Mouse (Mus musculus) liver, embryonic 12.5 days (tissue): ENCODE measurements around the gene Pdlim5. TPM values are rescaled to one million over a fixed set of nuclear protein-coding genes. Genes with fewer than 3 reads are reported as not detected.

Experiments
- ATAC-seq: fragments of 200-750 bp; cut with Nextera tagmentation; 2 replicates; pipeline ENCODE4 v1.8.0; 2017; ENCODE audit warnings: moderate number of reproducible peaks, mild to moderate bottlenecking, moderate library complexity
- H3K27ac ChIP-seq: fragments of 300-500 bp; sonication (generic); 2 replicates; pipeline ENCODE4 v1.5.1; 2016; ENCODE audit warnings: mild to moderate bottlenecking
- H3K27me3 ChIP-seq: fragments of 300-500 bp; sonication (generic); replicated peaks from 2 replicates; pipeline ENCODE4 v1.6.1; 2016; ENCODE audit warnings: mild to moderate bottlenecking, moderate library complexity
- H3K36me3 ChIP-seq: fragments of 300-500 bp; sonication (generic); 2 replicates; pipeline ENCODE4 v1.6.1; 2016; ENCODE audit warnings: mild to moderate bottlenecking, moderate library complexity
- H3K4me1 ChIP-seq: fragments of 300-500 bp; sonication (generic); 2 replicates; pipeline ENCODE4 v1.6.1; 2016
- H3K4me2 ChIP-seq: fragments of 300-500 bp; sonication (generic); 2 replicates; pipeline ENCODE4 v1.6.1; 2016; ENCODE audit warnings: mild to moderate bottlenecking, moderate library complexity
- H3K4me3 ChIP-seq: fragments of 300-500 bp; sonication (generic); 2 replicates; pipeline ENCODE4 v1.5.1; 2016; ENCODE audit warnings: mild to moderate bottlenecking, moderate library complexity
- H3K9ac ChIP-seq: fragments of 300-500 bp; sonication (generic); 2 replicates; pipeline ENCODE4 v1.6.1; 2016; ENCODE audit warnings: mild to moderate bottlenecking, moderate library complexity
- H3K9me3 ChIP-seq: fragments of 300-500 bp; sonication (generic); replicated peaks from 2 replicates; pipeline ENCODE4 v1.6.1; 2016; ENCODE audit warnings: mild to moderate bottlenecking, moderate library complexity
- WGBS: fragments of 180-500 bp; shearing (Covaris S2); methylation state at CpG from one replicate; pipeline ENCODE4 v1.1.7; 2016; ENCODE audit not compliant: insufficient replicate concordance; 5-methylcytosine and 5-hydroxymethylcytosine counted together
- polyA plus RNA-seq: library from polyadenylated mRNA; unstranded; fragments of >200 nt; fragmentation: Nextera tagmentation; extraction: Ambion mirVana; gene quantifications from 2 replicates; pipeline ENCODE4 v1.2.1, GENCODE M21; 2016

Gene Pdlim5
- polyA plus RNA-seq, 1 experiment from 2014 or later: 16.8 TPM

GRCm38 (mm10) chr3:142239298-142239697 is 156.2 kb downstream of the Pdlim5 start:
- H3K4me1 ChIP-seq: no peaks in the 10 kb centered on the region
- no peaks in the 10 kb centered on the region for H3K9me3 ChIP-seq
- H3K27me3 ChIP-seq: no peaks in the 10 kb centered on the region
- no peak overlapping the region for H3K4me2 ChIP-seq
- no peak overlapping the region for H3K4me3 ChIP-seq
- no peak overlapping the region for H3K9ac ChIP-seq
- peaks cover 9% of the 10 kb centered on the region; the same call in 1 of the 2 replicates for H3K36me3 ChIP-seq
- ATAC-seq: no peak
- no peak overlapping the region for H3K27ac ChIP-seq
- WGBS: 85% methylated on average over 2 of the region's 2 CpGs

GRCm38 (mm10) chr3:142238260-142239046 is 157.0 kb downstream of the Pdlim5 start:
- 74% methylated on average over 10 of the region's 10 CpGs for WGBS
- ATAC-seq: no peak

GRCm38 (mm10) chr3:142237621-142238020 is 157.9 kb downstream of the Pdlim5 start:
- Histone ChIP-seq H3K27ac (no peak overlapping the region), H3K27me3 (no peaks in the 10 kb centered on the region), H3K4me2 (no peak overlapping the region), H3K9me3 (no peaks in the 10 kb centered on the region), H3K4me1 (no peaks in the 10 kb centered on the region), H3K4me3 (no peak overlapping the region), H3K36me3 (0 out of 2 replicates have a peak, but pooled peaks cover 2% of the 10 kb centered on the region), H3K9ac (no peak overlapping the region)
- 78% methylated on average over 5 of the region's 5 CpGs for WGBS
- no peak for ATAC-seq

More at GRCm38 (mm10) chr3:142238260-142239046, 157.0 kb downstream of the Pdlim5 start:
- Histone ChIP-seq H3K4me2 (no peak overlapping the region), H3K9ac (no peak overlapping the region), H3K36me3 (0 out of 2 replicates have a peak, but pooled peaks cover 6% of the 10 kb centered on the region), H3K4me3 (no peak overlapping the region), H3K9me3 (no peaks in the 10 kb centered on the region), H3K4me1 (no peaks in the 10 kb centered on the region), H3K27ac (no peak overlapping the region), H3K27me3 (no peaks in the 10 kb centered on the region)

- Histone ChIP-seq H3K4me2 (no peak overlapping the region), H3K9ac (no peak overlapping the region), H3K9me3 (no peaks in the 10 kb centered on the region), H3K36me3 (no peaks in the 10 kb centered on the region), H3K27ac (no peak overlapping the region), H3K4me3 (no peak overlapping the region), H3K27me3 (no peaks in the 10 kb centered on the region), H3K4me1 (no peaks in the 10 kb centered on the region)
- WGBS: 80% methylated on average over 16 of the region's 16 CpGs
- no peak for ATAC-seq
These were observed 161.7 kb downstream of the Pdlim5 start for GRCm38 (mm10) chr3:142233606-142234465.

- H3K27me3 ChIP-seq: no peaks in the 10 kb centered on the region
- H3K4me1 ChIP-seq: no peaks in the 10 kb centered on the region
- no peaks in the 10 kb centered on the region for H3K36me3 ChIP-seq
- H3K4me2 ChIP-seq: no peak overlapping the region
- WGBS: 79% methylated on average over 7 of the region's 7 CpGs
- no peaks in the 10 kb centered on the region for H3K9me3 ChIP-seq
- no peak for ATAC-seq
- no peak overlapping the region for H3K27ac ChIP-seq
- H3K4me3 ChIP-seq: no peak overlapping the region
- H3K9ac ChIP-seq: no peak overlapping the region
These were observed 166.8 kb downstream of the Pdlim5 start for GRCm38 (mm10) chr3:142228665-142229064.

GRCm38 (mm10) chr3:142222471-142223103 is 172.9 kb downstream of the Pdlim5 start:
- Histone ChIP-seq H3K4me2 (no peak overlapping the region), H3K4me1 (no peaks in the 10 kb centered on the region), H3K9ac (no peak overlapping the region), H3K4me3 (no peak overlapping the region), H3K27me3 (no peaks in the 10 kb centered on the region), H3K27ac (no peak overlapping the region), H3K36me3 (no peaks in the 10 kb centered on the region), H3K9me3 (no peaks in the 10 kb centered on the region)
- ATAC-seq: no peak
- 65% methylated on average over 7 of the region's 7 CpGs for WGBS

GRCm38 (mm10) chr3:142219910-142220309 is 175.6 kb downstream of the Pdlim5 start:
- WGBS: 69% methylated on average over 9 of the region's 9 CpGs
- no peak overlapping the region for H3K4me3 ChIP-seq
- no peak overlapping the region for H3K9ac ChIP-seq

GRCm38 (mm10) chr3:142212821-142213220 is 182.7 kb downstream of the Pdlim5 start:
- Histone ChIP-seq H3K27me3 (no peaks in the 10 kb centered on the region), H3K4me3 (no peak overlapping the region), H3K9me3 (no peaks in the 10 kb centered on the region), H3K9ac (no peak overlapping the region), H3K4me1 (no peaks in the 10 kb centered on the region), H3K36me3 (no peaks in the 10 kb centered on the region), H3K27ac (no peak overlapping the region), H3K4me2 (no peak overlapping the region)
- WGBS: 59% methylated on average over 2 of the region's 2 CpGs
- no peak for ATAC-seq

More at GRCm38 (mm10) chr3:142219910-142220309, 175.6 kb downstream of the Pdlim5 start:
- H3K4me2 ChIP-seq: no peak overlapping the region
- no peak for ATAC-seq
- H3K27ac ChIP-seq: no peak overlapping the region
- H3K27me3 ChIP-seq: no peaks in the 10 kb centered on the region
- H3K36me3 ChIP-seq: no peaks in the 10 kb centered on the region
- H3K4me1 ChIP-seq: no peaks in the 10 kb centered on the region
- no peaks in the 10 kb centered on the region for H3K9me3 ChIP-seq

GRCm38 (mm10) chr3:142212186-142212585 is 183.3 kb downstream of the Pdlim5 start:
- no peak overlapping the region for H3K9ac ChIP-seq
- no peak overlapping the region for H3K27ac ChIP-seq
- H3K4me1 ChIP-seq: no peaks in the 10 kb centered on the region
- no peaks in the 10 kb centered on the region for H3K9me3 ChIP-seq
- 47% methylated on average over 3 of the region's 3 CpGs for WGBS
- no peaks in the 10 kb centered on the region for H3K27me3 ChIP-seq
- no peak for ATAC-seq
- H3K36me3 ChIP-seq: no peaks in the 10 kb centered on the region
- no peak overlapping the region for H3K4me2 ChIP-seq
- no peak overlapping the region for H3K4me3 ChIP-seq

GRCm38 (mm10) chr3:142209981-142210380 is 185.5 kb downstream of the Pdlim5 start:
- H3K4me3 ChIP-seq: no peak overlapping the region
- H3K27me3 ChIP-seq: no peaks in the 10 kb centered on the region
- whole genome bisulfite sequencing: 63% methylated on average over 6 of the region's 6 CpGs
- H3K36me3 ChIP-seq: no peaks in the 10 kb centered on the region
- no peaks in the 10 kb centered on the region for H3K9me3 ChIP-seq
- H3K4me2 ChIP-seq: no peak overlapping the region
- H3K4me1 ChIP-seq: no peaks in the 10 kb centered on the region
- H3K27ac ChIP-seq: no peak overlapping the region
- H3K9ac ChIP-seq: no peak overlapping the region
- no peak for ATAC-seq

- Histone ChIP-seq H3K9ac (no peak overlapping the region), H3K27me3 (no peaks in the 10 kb centered on the region), H3K27ac (no peak overlapping the region), H3K9me3 (no peaks in the 10 kb centered on the region), H3K4me3 (no peak overlapping the region), H3K4me2 (no peak overlapping the region), H3K4me1 (no peaks in the 10 kb centered on the region), H3K36me3 (no peaks in the 10 kb centered on the region)
- WGBS: 78% methylated on average over 11 of the region's 11 CpGs
- no peak for ATAC-seq
These were observed 186.4 kb downstream of the Pdlim5 start for GRCm38 (mm10) chr3:142209057-142209456.

- Histone ChIP-seq H3K36me3 (no peaks in the 10 kb centered on the region), H3K4me2 (no peak overlapping the region), H3K9ac (no peak overlapping the region), H3K4me3 (no peak overlapping the region), H3K4me1 (no peaks in the 10 kb centered on the region), H3K27me3 (no peaks in the 10 kb centered on the region), H3K9me3 (no peaks in the 10 kb centered on the region), H3K27ac (no peak overlapping the region)
- ATAC-seq: no peak
- 72% methylated on average over 6 of the region's 6 CpGs for WGBS
These were observed 188.0 kb downstream of the Pdlim5 start for GRCm38 (mm10) chr3:142207488-142207887.
